Mouse (Mus musculus) heart, embryonic 12.5 days (tissue): Measurements from ENCODE around the gene Proz. TPM values are rescaled to one million over a fixed set of nuclear protein-coding genes. Genes with fewer than 3 reads are reported as not detected.

Experiments
- ATAC-seq: fragments of 200-750 bp; cut with Nextera tagmentation; 2 replicates; pipeline ENCODE4 v1.8.0; 2017; ENCODE audit warnings: moderate TSS enrichment, moderate library complexity; ENCODE audit not compliant: insufficient number of reproducible peaks, low FRiP score
- H3K27ac ChIP-seq: fragments of 300-500 bp; sonication (generic); 2 replicates; pipeline ENCODE4 v1.5.1; 2016; ENCODE audit warnings: mild to moderate bottlenecking, moderate library complexity; ENCODE audit not compliant: poor library complexity, severe bottlenecking
- H3K27me3 ChIP-seq: fragments of 300-500 bp; sonication (generic); replicated peaks from 2 replicates; pipeline ENCODE4 v1.6.1; 2016; ENCODE audit warnings: mild to moderate bottlenecking, moderate library complexity
- H3K36me3 ChIP-seq: fragments of 300-500 bp; sonication (generic); 2 replicates; pipeline ENCODE4 v1.6.1; 2016; ENCODE audit warnings: mild to moderate bottlenecking, moderate library complexity
- H3K4me1 ChIP-seq: fragments of 300-500 bp; sonication (generic); replicated peaks from 2 replicates; pipeline ENCODE4 v1.6.1; 2016; ENCODE audit warnings: mild to moderate bottlenecking
- H3K4me2 ChIP-seq: fragments of 300-500 bp; sonication (generic); 2 replicates; pipeline ENCODE4 v1.6.1; 2016; ENCODE audit warnings: mild to moderate bottlenecking, moderate library complexity
- H3K4me3 ChIP-seq: fragments of 300-500 bp; sonication (generic); 2 replicates; pipeline ENCODE4 v1.5.1; 2016; ENCODE audit warnings: mild to moderate bottlenecking
- H3K9ac ChIP-seq: fragments of 300-500 bp; sonication (generic); 2 replicates; pipeline ENCODE4 v1.6.1; 2016; ENCODE audit warnings: mild to moderate bottlenecking, moderate library complexity
- H3K9me3 ChIP-seq: fragments of 300-500 bp; sonication (generic); replicated peaks from 2 replicates; pipeline ENCODE4 v1.6.1; 2016; ENCODE audit warnings: mild to moderate bottlenecking, moderate library complexity
- WGBS: fragments of 180-500 bp; shearing (Covaris S2); methylation state at CpG from one replicate; pipeline ENCODE4 v1.1.7; 2016; 5-methylcytosine and 5-hydroxymethylcytosine counted together
- polyA plus RNA-seq: library from polyadenylated mRNA; unstranded; fragments of >200 nt; fragmentation: Nextera tagmentation; extraction: Ambion mirVana; gene quantifications from 2 replicates; pipeline ENCODE4 v1.2.1, GENCODE M21; 2016

The Proz gene
- polyA plus RNA-seq, 1 experiment from 2014 or later = 0.92 TPM

DNA sequence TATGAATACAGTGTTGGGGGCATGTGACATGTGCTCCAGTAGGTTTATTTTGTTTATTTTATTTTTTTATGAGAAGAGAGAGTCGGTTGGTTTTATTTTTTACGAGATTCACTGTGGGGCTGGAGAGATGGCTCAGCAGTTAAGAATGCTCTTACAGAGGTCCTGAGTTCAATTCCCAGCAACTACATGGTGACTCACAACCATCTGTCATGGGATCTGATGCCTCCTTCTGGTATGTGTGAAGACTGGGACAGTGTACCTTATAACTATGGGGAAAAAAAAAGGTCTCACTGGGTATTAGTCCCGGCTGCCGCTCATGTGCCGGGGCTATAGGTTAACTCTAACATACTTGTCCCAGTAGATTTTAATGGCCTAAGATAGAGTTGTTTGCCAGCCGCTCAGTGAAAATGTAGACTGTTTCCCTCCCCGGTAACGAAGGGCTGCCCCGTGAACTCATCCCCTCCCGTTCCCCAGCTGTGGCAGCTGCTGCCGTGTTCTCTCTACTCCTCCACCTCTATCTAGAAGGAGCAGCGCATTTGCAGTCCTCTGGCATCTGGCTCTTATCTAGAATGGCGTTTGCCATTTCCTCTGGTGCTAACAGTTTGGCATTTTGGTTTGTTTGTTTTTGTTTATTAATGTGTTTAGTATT lies 47.4 kb downstream of the Proz start:
- Histone ChIP-seq H3K27me3 (no peaks in the 10 kb centered on the region), H3K36me3 (peaks cover 16% of the 10 kb centered on the region), H3K9ac (no peak overlapping the region), H3K4me2 (peak overlapping the region; percentile 4; the same call in 1 of the 2 replicates), H3K4me3 (no peak overlapping the region), H3K4me1 (peaks cover 51% of the 10 kb centered on the region), H3K27ac (no peak overlapping the region), H3K9me3 (no peaks in the 10 kb centered on the region)
- WGBS = 57% methylated on average over 13 of the region's 13 CpGs
- no peak for ATAC-seq

- Histone ChIP-seq H3K4me2 (no peak overlapping the region; the same call in 1 of the 2 replicates), H3K9ac (no peak overlapping the region), H3K4me1 (peaks cover 46% of the 10 kb centered on the region), H3K36me3 (peaks cover 24% of the 10 kb centered on the region), H3K27ac (peak overlapping the region; percentile 35), H3K27me3 (no peaks in the 10 kb centered on the region), H3K4me3 (no peak overlapping the region), H3K9me3 (no peaks in the 10 kb centered on the region)
- no peak for ATAC-seq
- WGBS = 71% methylated on average over 8 of the region's 8 CpGs
These were observed 48.3 kb downstream of the Proz start for GRCm38 (mm10) chr8:13108967-13109366.

DNA sequence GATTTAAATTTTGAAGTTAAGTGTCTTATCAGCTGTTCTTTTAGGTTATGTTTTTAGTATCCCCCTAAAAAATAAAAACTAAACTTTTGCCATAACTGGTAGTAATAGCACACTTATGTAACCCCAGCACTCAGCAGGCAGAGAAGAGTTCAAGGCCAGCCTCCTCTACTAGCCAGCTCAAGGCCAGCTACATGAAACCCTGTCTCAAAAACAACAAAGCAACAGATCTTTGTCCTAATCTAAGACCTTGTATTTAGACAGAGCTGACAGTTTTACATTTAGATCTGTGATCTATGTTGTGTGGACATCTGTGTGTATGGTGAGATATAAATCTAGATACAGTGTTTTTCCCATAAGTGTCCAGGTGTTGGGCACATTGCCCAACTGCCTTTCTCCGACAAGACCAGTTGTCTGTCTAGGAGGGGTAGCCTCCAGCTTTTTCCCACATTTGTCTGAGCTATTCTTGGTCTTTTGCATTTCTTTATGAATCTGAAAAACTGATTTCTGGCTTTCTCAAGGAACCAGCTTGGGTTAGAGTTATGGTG lies 48.8 kb downstream of the Proz start:
- H3K9me3 ChIP-seq = no peaks in the 10 kb centered on the region
- H3K4me1 ChIP-seq = peaks cover 42% of the 10 kb centered on the region
- no peak for ATAC-seq
- H3K27ac ChIP-seq = no peak overlapping the region
- H3K4me3 ChIP-seq = no peak overlapping the region
- no peak overlapping the region for H3K4me2 ChIP-seq
- H3K9ac ChIP-seq = no peak overlapping the region
- H3K27me3 ChIP-seq = no peaks in the 10 kb centered on the region
- 76% methylated on average over 1 of the region's 1 CpGs for WGBS
- H3K36me3 ChIP-seq = peaks cover 26% of the 10 kb centered on the region

- Histone ChIP-seq H3K4me1 (peaks cover 37% of the 10 kb centered on the region), H3K9me3 (no peaks in the 10 kb centered on the region), H3K27ac (peak overlapping the region; percentile 53)
These were observed 51.2 kb downstream of the Proz start for GRCm38 (mm10) chr8:13111917-13112316.

DNA sequence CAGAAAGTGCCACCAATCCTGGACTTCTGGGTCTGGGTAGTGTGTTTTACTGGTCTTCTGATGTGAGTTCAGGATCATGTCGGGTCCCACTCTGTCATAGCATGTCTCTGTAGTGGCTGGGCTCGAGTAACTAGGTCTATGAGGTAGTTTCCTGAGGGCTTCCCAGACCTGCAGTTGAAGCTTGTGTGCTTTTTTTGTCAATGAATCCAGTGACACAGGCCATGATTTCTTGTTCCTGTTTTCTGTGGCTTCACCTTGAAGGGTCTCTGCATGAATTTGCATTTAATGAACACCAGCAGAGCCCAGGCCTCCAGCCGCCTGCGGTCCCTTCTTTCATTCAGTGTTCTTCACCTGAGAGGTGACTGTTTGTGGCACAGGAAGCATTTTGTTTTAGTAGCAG lies 52.5 kb downstream of the Proz start:
- Histone ChIP-seq H3K4me1 (peaks cover 26% of the 10 kb centered on the region), H3K9me3 (no peaks in the 10 kb centered on the region)

More at GRCm38 (mm10) chr8:13111917-13112316, 51.2 kb downstream of the Proz start:
- 65% methylated on average over 11 of the region's 11 CpGs for WGBS
- no peak for ATAC-seq
- Histone ChIP-seq H3K4me2 (no peak overlapping the region), H3K27me3 (no peaks in the 10 kb centered on the region), H3K36me3 (peaks cover 34% of the 10 kb centered on the region), H3K9ac (no peak overlapping the region), H3K4me3 (no peak overlapping the region)

DNA sequence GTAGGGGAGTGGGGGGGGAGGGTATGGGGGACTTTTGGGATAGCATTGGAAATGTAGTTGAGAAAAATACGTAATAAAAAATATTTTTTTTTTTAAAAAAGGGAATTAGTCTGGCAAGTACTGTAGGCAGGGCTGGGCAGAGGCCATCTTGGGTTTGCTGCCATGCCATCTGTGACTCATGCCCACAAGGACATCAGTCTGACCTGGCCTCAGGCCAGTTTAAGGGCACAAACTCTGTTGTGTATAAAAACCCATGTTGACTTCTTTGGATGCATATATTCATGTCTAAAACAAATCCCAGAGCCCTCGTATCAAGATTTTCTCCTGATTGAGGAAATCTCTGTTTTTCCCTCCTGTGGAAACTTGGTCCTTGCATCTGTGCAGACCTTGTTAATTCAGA lies 56.4 kb downstream of the Proz start:
- no peaks in the 10 kb centered on the region for H3K27me3 ChIP-seq
- ATAC-seq = no peak
- no peak overlapping the region for H3K4me3 ChIP-seq
- no peaks in the 10 kb centered on the region for H3K9me3 ChIP-seq
- peaks cover 51% of the 10 kb centered on the region for H3K36me3 ChIP-seq
- H3K9ac ChIP-seq = no peak overlapping the region
- H3K4me2 ChIP-seq = no peak overlapping the region
- peaks cover 28% of the 10 kb centered on the region for H3K4me1 ChIP-seq
- WGBS = 88% methylated on average over 2 of the region's 2 CpGs
- H3K27ac ChIP-seq = no peak overlapping the region

More for the DNA sequence above, 52.5 kb downstream of the Proz start:
- Histone ChIP-seq H3K27me3 (no peaks in the 10 kb centered on the region), H3K36me3 (peaks cover 33% of the 10 kb centered on the region), H3K27ac (no peak overlapping the region), H3K4me2 (no peak overlapping the region), H3K4me3 (no peak overlapping the region), H3K9ac (no peak overlapping the region; the same call in 1 of the 2 replicates)
- WGBS = 91% methylated on average over 4 of the region's 4 CpGs
- no peak for ATAC-seq

GRCm38 (mm10) chr8:13118516-13118915 lies 57.8 kb downstream of the Proz start:
- no peak overlapping the region for H3K27ac ChIP-seq
- 82% methylated on average over 3 of the region's 3 CpGs for WGBS

GRCm38 (mm10) chr8:13120882-13121665 lies 60.4 kb downstream of the Proz start:
- Histone ChIP-seq H3K4me1 (peaks cover 35% of the 10 kb centered on the region), H3K4me2 (no peak overlapping the region), H3K27ac (peak overlapping the region; percentile 69), H3K4me3 (no peak overlapping the region), H3K9ac (no peak overlapping the region), H3K9me3 (no peaks in the 10 kb centered on the region), H3K27me3 (no peaks in the 10 kb centered on the region), H3K36me3 (peaks cover 59% of the 10 kb centered on the region)
- ATAC-seq = peak; percentile 54; the same call in 1 of the 2 replicates
- 52% methylated on average over 7 of the region's 7 CpGs for WGBS

More at GRCm38 (mm10) chr8:13118516-13118915, 57.8 kb downstream of the Proz start:
- peaks cover 48% of the 10 kb centered on the region for H3K36me3 ChIP-seq
- H3K4me3 ChIP-seq = no peak overlapping the region
- no peaks in the 10 kb centered on the region for H3K9me3 ChIP-seq
- no peak for ATAC-seq
- H3K27me3 ChIP-seq = no peaks in the 10 kb centered on the region
- H3K4me2 ChIP-seq = no peak overlapping the region
- H3K9ac ChIP-seq = no peak overlapping the region
- peaks cover 35% of the 10 kb centered on the region for H3K4me1 ChIP-seq

- Histone ChIP-seq H3K4me2 (no peak overlapping the region), H3K9me3 (no peaks in the 10 kb centered on the region), H3K4me1 (peaks cover 35% of the 10 kb centered on the region), H3K4me3 (no peak overlapping the region), H3K9ac (no peak overlapping the region), H3K27ac (peak overlapping the region; percentile 14; the same call in 1 of the 2 replicates), H3K36me3 (peaks cover 69% of the 10 kb centered on the region), H3K27me3 (no peaks in the 10 kb centered on the region)
- ATAC-seq = no peak
- 67% methylated on average over 7 of the region's 7 CpGs for WGBS
These were observed 62.2 kb downstream of the Proz start for GRCm38 (mm10) chr8:13122887-13123421.

DNA sequence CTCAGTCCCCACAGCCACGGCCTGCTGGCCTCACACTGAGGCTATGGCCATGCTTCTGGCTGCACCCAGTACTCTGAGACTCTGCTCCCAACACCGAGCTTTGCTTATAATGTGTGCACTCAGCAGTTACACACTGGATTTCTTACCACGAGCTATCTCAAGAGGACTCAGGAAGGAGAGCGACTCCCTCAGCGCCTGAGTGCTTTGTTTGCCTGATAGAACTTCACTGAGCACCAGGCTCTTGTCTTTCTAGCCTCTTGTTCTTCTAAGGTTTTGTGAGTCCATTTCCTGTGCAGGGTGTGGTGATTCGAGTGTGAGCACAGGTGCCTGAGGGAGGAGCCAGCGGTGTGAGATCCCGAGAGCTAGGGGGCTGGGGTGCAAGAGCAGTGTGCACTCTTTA lies 64.2 kb downstream of the Proz start:
- peaks cover 76% of the 10 kb centered on the region for H3K36me3 ChIP-seq
- ATAC-seq = no peak
- H3K27me3 ChIP-seq = no peaks in the 10 kb centered on the region

More for the DNA sequence above, 64.2 kb downstream of the Proz start:
- WGBS = 91% methylated on average over 8 of the region's 8 CpGs
- Histone ChIP-seq H3K27ac (no peak overlapping the region), H3K9me3 (no peaks in the 10 kb centered on the region), H3K4me3 (no peak overlapping the region), H3K9ac (no peak overlapping the region), H3K4me2 (no peak overlapping the region), H3K4me1 (peaks cover 31% of the 10 kb centered on the region)
